8 mouse cellular contexts compared by ENCODE assay signal in the genomic region with DNA sequence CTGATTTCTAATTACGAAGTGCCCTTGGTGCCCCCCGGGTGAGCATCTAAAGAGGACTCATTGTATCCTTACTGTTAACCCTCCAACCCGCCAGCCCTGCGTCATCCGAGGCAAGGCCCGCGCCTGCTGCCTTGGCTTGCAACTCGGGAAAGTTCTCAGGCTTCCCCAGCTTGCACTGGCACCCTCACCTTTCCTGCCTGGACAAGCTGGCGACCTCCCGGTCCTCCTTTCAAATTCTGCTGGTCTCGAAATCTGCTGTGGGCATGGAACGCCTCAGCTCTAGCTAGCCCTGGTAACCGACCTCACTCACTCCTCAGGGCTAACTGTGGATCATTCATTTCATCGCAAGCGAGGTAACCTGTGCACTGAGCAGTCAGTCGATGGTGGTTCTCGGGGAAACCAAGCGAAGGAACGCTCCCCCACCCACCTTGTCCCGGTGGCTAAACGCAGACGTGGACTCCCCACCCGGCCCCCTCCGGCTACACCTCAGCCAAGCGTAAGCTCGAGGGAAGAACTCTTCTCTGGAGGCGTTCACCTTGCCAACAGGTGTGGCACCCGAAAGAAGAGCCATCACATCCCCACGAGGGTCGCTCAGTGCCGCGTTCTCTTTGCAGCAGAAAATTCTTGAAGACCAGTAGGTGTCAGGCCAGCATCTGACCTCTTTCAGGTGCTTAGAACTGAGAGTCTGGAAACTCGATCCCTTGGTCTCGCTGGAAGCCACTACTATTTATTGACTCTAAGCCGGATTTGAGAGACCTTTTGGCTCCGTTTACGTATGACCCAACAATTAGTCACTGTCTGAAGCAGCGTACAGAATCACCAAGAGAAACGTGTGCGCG. TPM values are rescaled to one million over a fixed set of nuclear protein-coding genes. Genes with fewer than 3 reads are reported as not detected.
A peak's percentile ranks its signal among the peaks of the same experiment; 100 is the strongest.
DNase-seq lines count a peak whose midpoint lies in the region; ATAC-seq and TF ChIP-seq lines count a peak whose summit lies in the region.

No protein-coding gene starts in this region.

- TF ChIP-seq POLR2A in CH12.LX (IDR thresholded peaks at IDR 0.05; ENCODE audit: low read depth, low read length): no peak

- H3K79me2 ChIP-seq in CH12.LX (replicated peaks; ENCODE audit: control insufficient read depth, extremely low read depth, insufficient read depth, poor library complexity, severe bottlenecking): peaks cover 36% of the 10 kb centered on the region

- TF ChIP-seq EP300 in CH12.LX (IDR thresholded peaks at IDR 0.05; ENCODE audit: low read length): no peak

- no peak for DNase-seq in cerebellum, adult 8-10 months
- DNase-seq in CH12.LX (ENCODE audit: extremely low read depth): no peak
- DNase-seq in cerebellum, postnatal 14 days: peak; percentile 38 to 50
- DNase-seq in left cerebral cortex, postnatal 4 days: peak; percentile 18
- peak; percentile 92 for DNase-seq in midbrain, embryonic 11.5 days (ENCODE audit: low spot score, missing footprints)
- peak; percentile 8 to 11 for DNase-seq in spleen, postnatal 36 days (ENCODE audit: low spot score in 2 of 2)

- dilution Hi-C loops in CH12.LX (cut with MboI; ENCODE audit: extremely low pct_ligation_motif_present, extremely low pct_unique_long_range_greater_than_20kb, low sequenced_read_pairs): no loop called here

- in situ Hi-C loops in CH12.LX (cut with MboI; ENCODE audit: low pct_ligation_motif_present, low pct_unique_long_range_greater_than_20kb, low sequenced_read_pairs): loop anchor here (10.0 to 25.0 kb wide), 2 partner anchors 101 to 279 kb away; no protein-coding TSS in a partner anchor

- H3K4me3 ChIP-seq in CH12.LX (replicated peaks in 1 of 3; ENCODE audit: low read depth in 2 of 3, low read length in 2 of 3, poor library complexity in 1 of 3): peak overlapping the region; percentile 72 to 84 (median 73)
- H3K4me3 ChIP-seq in heart, embryonic 12.5 days: peak overlapping the region; percentile 92
- peak overlapping the region; percentile 81 for H3K4me3 ChIP-seq in midbrain, embryonic 11.5 days (ENCODE audit: low read depth, low read length)

- peak overlapping the region; percentile 65 for H3K27ac ChIP-seq in CH12.LX (ENCODE audit: insufficient read depth, low read depth)
- peak overlapping the region; percentile 96 for H3K27ac ChIP-seq in heart, embryonic 12.5 days (ENCODE audit: poor library complexity, severe bottlenecking)
- H3K27ac ChIP-seq in midbrain, embryonic 11.5 days (ENCODE audit: low read depth, low read length): peak overlapping the region; percentile 90; the same call in 1 of the 2 replicates

- H3K9ac ChIP-seq in CH12.LX (ENCODE audit: insufficient read depth, low read depth): peak overlapping the region; percentile 58
- H3K9ac ChIP-seq in heart, embryonic 12.5 days: peak overlapping the region; percentile 97
- H3K9ac ChIP-seq in midbrain, embryonic 11.5 days (ENCODE audit: low read length): peak overlapping the region; percentile 90

- TF ChIP-seq RAD21 in CH12.LX (IDR thresholded peaks at IDR 0.05; ENCODE audit: low read depth, low read length): peak; percentile 25

- peaks cover 8 to 46% of the 10 kb centered on the region in 2 experiments for H3K4me1 ChIP-seq in CH12.LX (ENCODE audit: control insufficient read depth in 1 of 2, insufficient read depth in 2 of 2)
- H3K4me1 ChIP-seq in heart, embryonic 12.5 days (replicated peaks): peaks cover 25% of the 10 kb centered on the region
- H3K4me1 ChIP-seq in midbrain, embryonic 11.5 days (ENCODE audit: control insufficient read depth, insufficient read depth, low read length): peaks cover 32% of the 10 kb centered on the region

- WGBS in heart, embryonic 12.5 days: under 1% methylated on average over 41 of the region's 41 CpGs
- 1% methylated on average over 41 of the region's 41 CpGs for WGBS in midbrain, embryonic 11.5 days

- no peaks in the 10 kb centered on the region for H3K9me3 ChIP-seq in CH12.LX (replicated peaks; ENCODE audit: low read length)
- H3K9me3 ChIP-seq in heart, embryonic 12.5 days (replicated peaks): no peaks in the 10 kb centered on the region
- H3K9me3 ChIP-seq in midbrain, embryonic 11.5 days (ENCODE audit: control insufficient read depth, low read length): no peaks in the 10 kb centered on the region

- no peaks in the 10 kb centered on the region for H3K36me3 ChIP-seq in CH12.LX (replicated peaks in 1 of 2; ENCODE audit: control insufficient read depth in 1 of 2, insufficient read depth in 1 of 2, low read length in 1 of 2)
- no peaks in the 10 kb centered on the region for H3K36me3 ChIP-seq in heart, embryonic 12.5 days
- H3K36me3 ChIP-seq in midbrain, embryonic 11.5 days (ENCODE audit: control insufficient read depth, insufficient read depth, low read length): no peaks in the 10 kb centered on the region

- peak overlapping the region; percentile 69 for H3K4me2 ChIP-seq in CH12.LX (ENCODE audit: insufficient read depth, low read depth, poor library complexity, severe bottlenecking)
- H3K4me2 ChIP-seq in heart, embryonic 12.5 days: peak overlapping the region; percentile 84
- H3K4me2 ChIP-seq in midbrain, embryonic 11.5 days: peak overlapping the region; percentile 92

- TF ChIP-seq CTCF in CH12.LX (conservative IDR thresholded peaks at IDR 0.05 in 1 of 2, IDR thresholded peaks at IDR 0.05 in 1 of 2; ENCODE audit: low read depth in 2 of 2, low read length in 2 of 2): peak in 1 of 2 experiments; percentile 43; a peak in 2 of 4 replicates

- peak; percentile 3; the same call in 1 of the 2 replicates for ATAC-seq in cerebellum, adult (ENCODE audit: insufficient number of reproducible peaks, low FRiP score, low TSS enrichment)
- ATAC-seq in heart, embryonic 12.5 days (ENCODE audit: insufficient number of reproducible peaks, low FRiP score): peak; percentile 19
- ATAC-seq in midbrain, embryonic 11.5 days (ENCODE audit: low FRiP score): no peak

- intact Hi-C loops in left cerebral cortex, postnatal 4 days (cut with DNase I): loop anchor here (2.0 kb wide), 1 partner anchor 197 kb away; no protein-coding TSS in a partner anchor

- H3K27me3 ChIP-seq in CH12.LX (replicated peaks): no peaks in the 10 kb centered on the region
- no peaks in the 10 kb centered on the region for H3K27me3 ChIP-seq in heart, embryonic 12.5 days (replicated peaks)
- peaks cover 13% of the 10 kb centered on the region for H3K27me3 ChIP-seq in midbrain, embryonic 11.5 days (ENCODE audit: control insufficient read depth, insufficient read depth, low read length)

TF ChIP-seq in CH12.LX, 34 proteins besides CTCF, POLR2A, EP300 and RAD21:
- TF ChIP-seq SIN3A (IDR thresholded peaks at IDR 0.05; ENCODE audit: low read length): peak; percentile 45
- peak; percentile 61 for TF ChIP-seq MXI1 (IDR thresholded peaks at IDR 0.05; ENCODE audit: low read depth, low read length)
- no peak for TF ChIP-seq PAX5 (IDR thresholded peaks at IDR 0.05; ENCODE audit: low read length)
- 0 out of 2 replicates have a peak, but pooled peaks have one; percentile 45 for TF ChIP-seq RCOR1 (conservative IDR thresholded peaks at IDR 0.05; ENCODE audit: low read depth, low read length)
- no peak for TF ChIP-seq TCF12 (IDR thresholded peaks at IDR 0.05; ENCODE audit: low read depth, low read length)
- TF ChIP-seq IRF4 (IDR thresholded peaks at IDR 0.05; ENCODE audit: low read depth, low read length): peak; percentile 9; the same call in 1 of the 2 replicates

RNA-seq across cellular contexts. Expression of a gene that starts 1.0 kb away (rescaled TPM):
- 13.1 and 13.6 TPM in 2 replicates for total RNA-seq in CH12.LX (2012; rRNA removed)
- total RNA-seq in CH12.LX (2014; rRNA removed): 8.0 and 8.2 TPM in 2 replicates
- polyA plus RNA-seq in CH12.LX (2012; ENCODE audit: insufficient read length, low read depth): 9.3 and 9.7 TPM in 2 replicates
- polyA plus RNA-seq in heart, embryonic 12.5 days (2016; fragmentation: Nextera tagmentation; extraction: Ambion mirVana): 7.1 and 7.7 TPM in 2 replicates
- 100 to 1,000 TPM in 1 of 2 experiments, 10 to 100 TPM in 1; 91.3 to 126 TPM for total RNA-seq in left cerebral cortex, postnatal 4 days (2021)
- 1.4 and 1.7 TPM in 2 replicates for polyA plus RNA-seq in midbrain, embryonic 11.5 days (2014; fragmentation: Nextera tagmentation; extraction: Ambion mirVana)

Comparison
In these comparisons a context has a peak if more than half of its experiments do, and no peak if none do; other contexts are left out.
1. DNase-seq: peak in cerebellum, postnatal 14 days (2 of 2), left cerebral cortex, postnatal 4 days (single experiment), midbrain, embryonic 11.5 days (single experiment) and spleen, postnatal 36 days (2 of 2); none in cerebellum, adult 8-10 months (single experiment) and CH12.LX (single experiment).
2. Peak in every context shown above with its lines, with median percentiles within 50 percentile points of each other: H3K27ac ChIP-seq, H3K4me2 ChIP-seq, H3K4me3 ChIP-seq and H3K9ac ChIP-seq.